ENCODE assay signal across 17 mouse cellular contexts in the genomic region with DNA sequence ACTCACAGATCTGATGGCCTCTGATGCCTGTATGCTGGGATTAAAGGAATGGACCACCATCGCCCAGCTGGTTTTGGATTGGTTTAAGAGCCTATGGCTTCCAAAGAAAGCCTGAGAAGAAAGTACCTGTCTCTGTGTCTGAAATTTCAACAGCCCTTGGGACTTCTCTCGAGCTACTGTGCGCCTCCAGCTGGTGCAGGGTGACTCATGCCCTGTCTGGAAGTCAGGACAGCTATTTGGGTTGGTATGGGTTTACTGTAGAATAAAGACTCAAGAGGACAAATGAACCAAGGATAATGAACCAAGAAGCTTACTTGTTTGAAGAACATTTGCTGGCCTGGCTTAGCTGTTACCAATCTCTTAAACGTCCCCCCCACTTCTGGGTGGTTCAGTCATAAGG.
"Had no signal": no experiment of that assay in that cellular context is flagged by ENCODE, and none has a peak within 500 bp of the region (broad histone marks: within the 10 kb centered on the region; RNA-seq: fewer than 3 reads in every experiment).

No protein-coding gene starts in this region.

- DNase-seq: liver, postnatal 0 days; lung, adult 2 months; lung, postnatal 14 days; lung, postnatal 36 days; right cerebral cortex, postnatal 14 days; thymus, adult 2 months; thymus, postnatal 25 days; thymus, postnatal 4 days had no signal

- H3K27ac ChIP-seq: lung, embryonic 15.5 days; macrophage; midbrain, embryonic 13.5 days; midbrain, embryonic 15.5 days; neural tube, embryonic 13.5 days; stomach, embryonic 15.5 days; stomach, postnatal 0 days had no signal

- H3K4me3 ChIP-seq: lung, embryonic 15.5 days; megakaryocyte, embryonic 14.5 days; midbrain, embryonic 13.5 days; midbrain, embryonic 15.5 days; myocyte; neural tube, embryonic 13.5 days; stomach, embryonic 15.5 days had no signal
